Mouse (Mus musculus): ENCODE measurements at regions not wholly inside any gene's neighbourhood (a gene's known extent, or its start where the extent isn't known, plus 50 kb on each side); places are given as distances from the start of the nearest gene placed in this dataset.

DNA sequence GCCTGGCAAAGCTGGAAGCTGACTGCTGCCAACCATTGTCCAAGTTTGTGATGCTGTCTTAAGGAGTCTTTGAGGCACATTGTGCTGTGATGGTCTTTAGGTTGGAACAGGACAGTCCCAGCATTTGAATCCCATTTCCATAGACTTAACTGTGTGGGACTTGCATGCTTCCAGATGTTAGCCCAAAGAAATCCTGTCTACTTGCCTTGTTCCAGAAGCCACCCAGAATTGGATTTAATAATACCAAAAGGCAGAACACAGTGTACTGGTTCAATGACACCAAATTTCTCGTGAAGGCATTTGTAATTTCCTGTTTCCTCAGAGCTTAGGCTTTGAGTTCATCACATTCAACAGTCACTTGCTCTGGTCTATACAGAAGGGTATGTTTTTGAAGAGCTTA lies 444.9 kb upstream of the Slc30a5 start:
- ATAC-seq (replicated peaks; ENCODE audit: insufficient number of reproducible peaks, insufficient read depth, low FRiP score, low read depth) = no peak
- WGBS = 76% methylated on average over 1 of the region's 1 CpGs
- Histone ChIP-seq H3K4me1 (replicated peaks) (no peaks in the 10 kb centered on the region), H3K27ac (no peak overlapping the region), H3K27me3 (no peaks in the 10 kb centered on the region), H3K4me2 (no peak overlapping the region), H3K36me3 (no peaks in the 10 kb centered on the region), H3K9me3 (replicated peaks) (no peaks in the 10 kb centered on the region), H3K4me3 (no peak overlapping the region), H3K9ac (no peak overlapping the region)

GRCm38 (mm10) chr13:101276766-101277165 lies 443.5 kb upstream of the Slc30a5 start:
- no peak for ATAC-seq (replicated peaks; ENCODE audit: insufficient number of reproducible peaks, insufficient read depth, low FRiP score, low read depth)
- Histone ChIP-seq H3K4me2 (no peak overlapping the region), H3K36me3 (no peaks in the 10 kb centered on the region), H3K9me3 (replicated peaks) (no peaks in the 10 kb centered on the region), H3K27ac (no peak overlapping the region), H3K4me1 (replicated peaks) (no peaks in the 10 kb centered on the region), H3K4me3 (no peak overlapping the region), H3K27me3 (no peaks in the 10 kb centered on the region), H3K9ac (no peak overlapping the region)
- 61% methylated on average over 2 of the region's 2 CpGs for WGBS

DNA sequence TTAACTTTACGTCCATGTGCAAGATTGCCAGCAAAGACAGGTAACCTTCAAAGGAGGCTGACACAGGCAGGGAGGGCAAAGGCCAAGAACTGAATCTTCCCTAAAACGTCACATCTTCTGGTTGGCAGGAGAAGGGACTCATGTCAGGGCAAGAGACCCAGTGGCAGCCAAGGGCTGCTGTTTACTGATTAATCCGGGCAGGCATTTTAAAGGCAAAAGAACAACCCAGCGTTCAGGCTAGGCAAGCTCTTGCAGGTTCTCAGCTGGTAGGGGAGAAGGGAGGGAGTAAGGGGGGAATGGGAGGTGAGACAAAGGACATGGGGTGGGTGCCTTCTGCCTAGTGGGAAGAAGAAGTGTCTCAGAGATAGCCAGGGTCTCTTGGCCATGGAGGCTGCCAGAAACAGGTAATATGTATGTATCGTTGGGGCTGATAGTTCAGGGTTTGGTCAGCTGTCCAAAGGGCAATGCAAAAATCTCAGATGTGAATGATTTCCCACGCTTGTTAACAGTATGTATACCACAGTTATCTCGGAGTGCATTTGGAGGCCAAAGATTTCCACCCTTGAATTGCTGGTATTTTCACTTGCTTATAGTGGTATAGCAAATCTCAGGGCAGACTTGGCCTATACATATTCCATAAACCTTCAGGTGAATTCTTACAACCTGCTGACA lies 441.4 kb upstream of the Slc30a5 start:
- 58% methylated on average over 7 of the region's 7 CpGs for WGBS
- Histone ChIP-seq H3K36me3 (no peaks in the 10 kb centered on the region), H3K4me3 (no peak overlapping the region)

DNA sequence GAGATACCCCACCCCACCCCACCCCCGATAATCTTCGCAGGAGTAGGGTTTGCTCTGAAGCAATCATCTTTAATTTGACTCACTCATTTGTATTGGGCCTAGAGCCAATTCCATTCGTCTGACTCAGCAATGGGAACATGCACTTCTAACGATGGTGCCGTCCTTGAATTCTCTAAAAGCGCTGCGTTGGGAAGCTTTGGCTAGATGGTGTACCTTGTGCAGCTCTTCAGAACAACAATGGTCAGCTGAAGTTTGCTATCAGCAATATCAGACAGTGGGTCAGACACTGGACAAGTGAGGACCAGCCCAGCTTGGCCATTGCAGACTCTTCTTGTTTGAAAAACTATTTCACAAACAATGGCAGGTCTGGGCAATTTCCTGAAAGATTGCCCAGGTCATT lies 440.1 kb upstream of the Slc30a5 start:
- no peak overlapping the region for H3K27ac ChIP-seq
- no peaks in the 10 kb centered on the region for H3K9me3 ChIP-seq (replicated peaks)
- WGBS = 78% methylated on average over 7 of the region's 7 CpGs
- H3K4me3 ChIP-seq = no peak overlapping the region
- no peak overlapping the region for H3K9ac ChIP-seq
- no peaks in the 10 kb centered on the region for H3K4me1 ChIP-seq (replicated peaks)
- H3K4me2 ChIP-seq = no peak overlapping the region
- H3K27me3 ChIP-seq = no peaks in the 10 kb centered on the region
- no peak for ATAC-seq (replicated peaks; ENCODE audit: insufficient number of reproducible peaks, insufficient read depth, low FRiP score, low read depth)
- no peaks in the 10 kb centered on the region for H3K36me3 ChIP-seq

More for the DNA sequence above, 441.4 kb upstream of the Slc30a5 start:
- H3K4me1 ChIP-seq (replicated peaks) = no peaks in the 10 kb centered on the region
- no peak for ATAC-seq (replicated peaks; ENCODE audit: insufficient number of reproducible peaks, insufficient read depth, low FRiP score, low read depth)
- H3K9ac ChIP-seq = no peak overlapping the region
- no peak overlapping the region for H3K27ac ChIP-seq
- H3K4me2 ChIP-seq = no peak overlapping the region
- H3K9me3 ChIP-seq (replicated peaks) = no peaks in the 10 kb centered on the region
- H3K27me3 ChIP-seq = no peaks in the 10 kb centered on the region

- Histone ChIP-seq H3K4me2 (no peak overlapping the region), H3K4me3 (no peak overlapping the region), H3K9ac (no peak overlapping the region), H3K9me3 (replicated peaks) (no peaks in the 10 kb centered on the region), H3K36me3 (no peaks in the 10 kb centered on the region), H3K4me1 (replicated peaks) (no peaks in the 10 kb centered on the region), H3K27ac (no peak overlapping the region), H3K27me3 (no peaks in the 10 kb centered on the region)
- 62% methylated on average over 5 of the region's 5 CpGs for WGBS
- ATAC-seq (replicated peaks; ENCODE audit: insufficient number of reproducible peaks, insufficient read depth, low FRiP score, low read depth) = no peak
Measured at GRCm38 (mm10) chr13:101253698-101254468, 420.7 kb upstream of the Slc30a5 start.

DNA sequence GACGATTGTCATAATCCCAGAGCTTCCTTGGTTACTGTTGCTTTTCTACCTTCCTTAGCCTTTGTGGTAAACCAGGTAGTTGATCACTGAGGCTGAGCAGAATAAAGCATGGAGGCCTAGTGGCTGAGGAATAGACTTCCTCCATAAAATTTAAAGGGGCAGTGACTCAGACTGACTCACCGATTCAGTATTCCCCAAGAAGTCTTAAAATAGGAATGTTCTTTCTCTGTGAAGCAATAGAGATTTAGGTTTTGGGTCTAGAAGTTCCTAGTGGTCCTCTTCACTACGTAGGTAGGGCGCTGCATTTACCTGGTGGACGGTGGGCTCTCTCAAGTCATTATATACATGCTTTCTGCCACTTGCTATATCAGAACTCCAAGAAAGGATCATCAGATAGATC lies 416.1 kb upstream of the Slc30a5 start:
- Histone ChIP-seq H3K27me3 (no peaks in the 10 kb centered on the region), H3K4me2 (no peak overlapping the region), H3K4me1 (replicated peaks) (no peaks in the 10 kb centered on the region), H3K9ac (no peak overlapping the region), H3K36me3 (no peaks in the 10 kb centered on the region), H3K9me3 (replicated peaks) (no peaks in the 10 kb centered on the region), H3K4me3 (no peak overlapping the region), H3K27ac (no peak overlapping the region)
- WGBS = 83% methylated on average over 5 of the region's 5 CpGs
- no peak for ATAC-seq (replicated peaks; ENCODE audit: insufficient number of reproducible peaks, insufficient read depth, low FRiP score, low read depth)

- Histone ChIP-seq H3K9ac (no peak overlapping the region), H3K4me3 (no peak overlapping the region), H3K36me3 (no peaks in the 10 kb centered on the region), H3K9me3 (replicated peaks) (no peaks in the 10 kb centered on the region), H3K27me3 (no peaks in the 10 kb centered on the region), H3K27ac (no peak overlapping the region), H3K4me1 (replicated peaks) (no peaks in the 10 kb centered on the region), H3K4me2 (no peak overlapping the region)
- WGBS = 85% methylated on average over 3 of the region's 3 CpGs
- no peak for ATAC-seq (replicated peaks; ENCODE audit: insufficient number of reproducible peaks, insufficient read depth, low FRiP score, low read depth)
Measured at GRCm38 (mm10) chr13:101244326-101244725, 411.1 kb upstream of the Slc30a5 start.

DNA sequence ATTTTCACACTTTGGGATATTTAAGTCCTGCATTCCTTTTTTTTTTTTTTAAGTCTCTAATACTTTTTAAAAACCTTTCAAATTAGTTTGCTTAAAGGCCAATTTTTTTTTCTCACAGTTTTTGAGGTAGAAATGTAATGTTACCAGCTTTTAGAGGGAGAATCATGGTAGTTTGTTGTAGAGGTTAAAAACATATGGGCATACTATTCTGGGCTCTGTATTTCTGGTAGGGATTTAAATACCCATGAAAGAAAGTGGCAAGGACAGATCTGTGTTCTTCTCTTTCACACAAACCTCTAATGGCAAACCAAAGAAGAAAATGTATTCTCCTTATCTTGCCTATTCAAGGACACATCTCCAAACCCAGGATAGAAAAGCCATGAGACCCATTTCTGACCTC lies 405.6 kb upstream of the Slc30a5 start:
- Histone ChIP-seq H3K9me3 (replicated peaks) (no peaks in the 10 kb centered on the region), H3K36me3 (no peaks in the 10 kb centered on the region), H3K4me1 (replicated peaks) (peaks cover 5% of the 10 kb centered on the region), H3K27ac (no peak overlapping the region), H3K9ac (no peak overlapping the region), H3K27me3 (no peaks in the 10 kb centered on the region), H3K4me3 (no peak overlapping the region), H3K4me2 (no peak overlapping the region)
- ATAC-seq (replicated peaks; ENCODE audit: insufficient number of reproducible peaks, insufficient read depth, low FRiP score, low read depth) = no peak

GRCm38 (mm10) chr13:101237035-101237434 lies 403.8 kb upstream of the Slc30a5 start:
- WGBS = 75% methylated on average over 10 of the region's 10 CpGs
- H3K9ac ChIP-seq = no peak overlapping the region

GRCm38 (mm10) chr13:101235846-101236245 lies 402.6 kb upstream of the Slc30a5 start:
- Histone ChIP-seq H3K9me3 (replicated peaks) (no peaks in the 10 kb centered on the region), H3K27ac (no peak overlapping the region), H3K9ac (no peak overlapping the region), H3K4me3 (no peak overlapping the region), H3K27me3 (no peaks in the 10 kb centered on the region), H3K36me3 (no peaks in the 10 kb centered on the region), H3K4me1 (replicated peaks) (peaks cover 17% of the 10 kb centered on the region), H3K4me2 (no peak overlapping the region)
- ATAC-seq (replicated peaks; ENCODE audit: insufficient number of reproducible peaks, insufficient read depth, low FRiP score, low read depth) = no peak
- WGBS = 64% methylated on average over 4 of the region's 4 CpGs

More at GRCm38 (mm10) chr13:101237035-101237434, 403.8 kb upstream of the Slc30a5 start:
- no peaks in the 10 kb centered on the region for H3K9me3 ChIP-seq (replicated peaks)
- H3K4me1 ChIP-seq (replicated peaks) = peaks cover 17% of the 10 kb centered on the region
- H3K27ac ChIP-seq = no peak overlapping the region
- H3K27me3 ChIP-seq = no peaks in the 10 kb centered on the region
- H3K4me3 ChIP-seq = no peak overlapping the region
- H3K4me2 ChIP-seq = no peak overlapping the region
- no peaks in the 10 kb centered on the region for H3K36me3 ChIP-seq
- ATAC-seq (replicated peaks; ENCODE audit: insufficient number of reproducible peaks, insufficient read depth, low FRiP score, low read depth) = no peak

DNA sequence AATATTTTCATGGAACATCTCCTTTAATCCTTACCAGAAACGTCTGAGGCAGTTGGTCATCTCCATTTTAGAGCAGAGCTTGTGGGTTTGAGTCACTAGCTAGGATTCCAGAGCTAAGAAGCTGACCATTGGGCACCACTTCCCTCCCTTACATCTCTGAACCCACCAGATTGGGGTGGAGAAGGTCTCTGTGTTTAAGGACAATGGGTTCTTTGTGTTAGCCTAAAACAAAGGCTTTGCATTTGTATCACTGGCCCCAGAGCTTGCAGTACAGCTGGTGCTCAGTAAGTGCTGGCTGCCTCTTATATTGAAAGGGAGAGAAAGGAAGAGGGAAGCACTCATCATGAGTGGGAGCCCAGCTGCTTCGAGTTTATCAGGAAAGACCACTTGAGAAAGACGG lies 401.9 kb upstream of the Slc30a5 start:
- H3K27ac ChIP-seq = no peak overlapping the region
- H3K4me2 ChIP-seq = no peak overlapping the region
- H3K27me3 ChIP-seq = no peaks in the 10 kb centered on the region
- no peak overlapping the region for H3K4me3 ChIP-seq
- 29% methylated on average over 3 of the region's 3 CpGs for WGBS
- H3K9me3 ChIP-seq (replicated peaks) = no peaks in the 10 kb centered on the region
- no peak for ATAC-seq (replicated peaks; ENCODE audit: insufficient number of reproducible peaks, insufficient read depth, low FRiP score, low read depth)
- H3K36me3 ChIP-seq = no peaks in the 10 kb centered on the region
- H3K9ac ChIP-seq = no peak overlapping the region
- H3K4me1 ChIP-seq (replicated peaks) = peaks cover 17% of the 10 kb centered on the region

DNA sequence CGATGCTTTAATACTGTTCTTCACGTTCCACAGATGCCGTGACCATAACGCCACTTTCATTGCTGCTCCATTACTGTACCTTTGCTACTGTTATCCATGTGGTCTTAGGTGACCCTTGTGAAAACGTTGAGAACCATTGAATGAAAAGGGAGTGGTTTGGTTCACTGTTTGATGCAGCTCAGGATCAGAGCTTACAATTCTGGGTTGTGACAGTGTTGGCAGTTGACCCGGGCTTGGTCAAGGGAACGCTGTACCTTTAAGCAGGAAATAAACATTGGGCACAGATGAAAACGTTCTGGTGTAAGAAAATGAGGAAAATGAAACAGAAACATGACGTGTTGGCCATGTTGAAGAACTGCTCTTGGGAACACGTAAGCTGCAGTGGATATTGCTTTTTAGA lies 401.3 kb upstream of the Slc30a5 start:
- no peak overlapping the region for H3K4me3 ChIP-seq

More for the DNA sequence above, 401.3 kb upstream of the Slc30a5 start:
- Histone ChIP-seq H3K9ac (no peak overlapping the region), H3K4me2 (no peak overlapping the region), H3K27ac (no peak overlapping the region), H3K27me3 (no peaks in the 10 kb centered on the region), H3K4me1 (replicated peaks) (peaks cover 17% of the 10 kb centered on the region), H3K9me3 (replicated peaks) (no peaks in the 10 kb centered on the region), H3K36me3 (no peaks in the 10 kb centered on the region)
- no peak for ATAC-seq (replicated peaks; ENCODE audit: insufficient number of reproducible peaks, insufficient read depth, low FRiP score, low read depth)
- 79% methylated on average over 10 of the region's 10 CpGs for WGBS
